Mouse (Mus musculus): Measurements from ENCODE around the gene Grk3. TPM values are rescaled to one million over a fixed set of nuclear protein-coding genes. Genes with fewer than 3 reads are reported as not detected.

Grk3 gene
- total RNA-seq (2023), result 40.0 to 49.1 TPM (median 43.6 TPM) in 4 replicates

DNA sequence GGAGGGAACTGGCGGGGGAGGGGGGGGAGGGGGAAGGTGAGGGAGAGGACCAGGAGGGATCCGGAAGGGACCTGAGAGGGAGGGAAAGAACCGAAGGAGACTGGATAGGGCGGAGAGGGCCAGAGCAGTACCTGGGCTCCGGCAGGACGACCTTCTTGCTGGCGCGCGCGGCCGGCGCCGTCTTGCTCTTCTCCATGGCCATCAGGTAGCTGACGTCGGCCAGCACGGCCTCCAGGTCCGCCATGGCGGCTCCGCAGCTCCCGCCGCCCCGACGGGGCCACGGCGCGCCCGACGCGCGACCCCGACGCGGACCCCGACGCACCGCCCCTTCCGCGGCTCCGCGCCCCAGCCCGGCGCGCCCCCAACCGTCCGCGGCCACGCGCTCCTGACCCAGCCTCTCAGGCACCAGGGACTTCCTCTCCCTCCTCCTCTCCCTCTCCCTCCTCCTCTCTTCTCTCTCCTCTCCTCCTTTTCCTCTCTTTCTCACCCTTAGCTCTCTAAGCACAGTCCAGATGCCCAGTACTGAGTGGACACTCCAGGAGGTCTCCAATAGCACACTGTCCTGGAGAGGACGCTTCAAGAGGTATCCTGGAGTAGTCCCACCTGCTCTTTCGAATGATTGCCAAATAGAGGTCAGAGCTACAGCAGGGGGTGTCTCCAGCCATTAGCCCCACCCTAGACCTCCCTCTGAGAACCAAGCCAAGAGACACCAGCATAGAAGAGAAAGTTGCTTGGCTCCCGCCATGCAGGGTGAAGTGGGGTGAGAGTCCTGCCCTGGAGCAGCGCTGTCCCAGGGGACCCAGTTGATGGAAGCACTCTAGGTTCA lies at the start of gene Grk3:
TSS of gene Grk3 (minus strand) at position 556 of the 826 bp plus-strand sequence.

DNA sequence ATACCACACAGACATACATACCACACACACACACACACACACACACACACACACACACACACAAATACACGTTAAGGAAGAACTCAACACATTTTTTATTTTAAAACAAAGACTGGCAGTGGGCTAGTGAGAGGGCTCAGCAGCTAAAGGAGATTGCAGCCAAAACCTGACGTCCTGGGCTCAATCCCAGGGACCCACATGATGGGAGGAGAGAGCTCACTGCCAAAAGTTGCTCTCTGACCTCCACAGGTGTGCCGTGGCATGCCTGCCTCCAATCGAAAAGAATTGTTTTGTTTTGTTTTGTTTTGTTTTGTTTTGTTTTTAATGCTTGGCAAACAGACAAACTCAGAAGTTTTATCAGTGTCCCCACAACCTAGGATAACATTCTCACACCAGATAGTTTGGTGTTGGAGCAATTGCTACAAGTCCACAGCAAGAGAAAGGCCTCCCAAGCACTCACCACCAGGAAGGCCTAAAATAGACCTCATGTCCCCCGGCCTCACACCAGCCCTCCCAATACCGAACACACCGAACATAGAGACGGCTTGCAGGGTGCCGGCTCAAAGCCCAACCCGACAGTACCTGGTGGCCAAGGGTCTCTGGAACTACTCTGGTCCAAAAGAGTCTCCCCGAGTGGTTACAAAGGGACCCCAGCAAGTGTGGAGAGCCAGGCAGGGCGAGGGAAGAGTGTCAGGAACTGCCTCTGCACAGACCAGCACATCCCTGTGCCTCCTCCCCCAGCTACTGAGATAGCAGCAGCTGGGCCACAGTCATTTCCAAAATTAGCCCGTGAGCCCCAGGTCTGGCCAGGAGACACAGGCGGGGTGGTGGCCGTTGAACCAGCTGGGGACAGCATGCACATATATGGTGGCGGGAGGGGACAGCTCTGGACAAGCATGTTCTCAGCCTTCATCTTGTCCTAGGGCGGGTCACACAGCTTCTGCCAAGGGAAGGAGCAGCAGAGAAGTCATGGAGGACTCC lies 119.6 kb downstream of the Grk3 start, which contains the start of gene Myo18b:
TSS of gene Myo18b (minus strand) at position 689 of the 981 bp plus-strand sequence.

Other genes starting within 250 kb of the Grk3 start
- gene Myo18b, start 119.4 kb downstream of the Grk3 start, total RNA-seq (2023), result 0.58 to 1.5 TPM (median 1.1 TPM) in 4 replicates
- not detected in 4 replicates for gene Crybb2, start 54.3 kb upstream of the Grk3 start, total RNA-seq (2023)
- gene Crybb3, start 65.8 kb upstream of the Grk3 start, total RNA-seq (2023), result not detected in 4 replicates
- 0.80 to 1.1 TPM (median 1.0 TPM) in 4 replicates for gene 2900026A02Rik, start 205.4 kb upstream of the Grk3 start, total RNA-seq (2023)
- gene Tmem211, start 211.1 kb upstream of the Grk3 start, total RNA-seq (2023), result not detected in 4 replicates

Measured in B cell, adult 62 days (primary cell).